Mouse (Mus musculus) brain, embryonic 14.5 days (tissue): ENCODE results near the gene Alg9.

Source experiments
- CTCF ChIP-seq: fragments of 200-500 bp; IDR thresholded peaks from 2 replicates; pipeline ENCODE4 v1.5.1; 2012; ENCODE audit warnings: inconsistent platforms, mild to moderate bottlenecking, moderate library complexity, borderline replicate concordance; ENCODE audit not compliant: insufficient read depth, insufficient read length; ENCODE audit errors: extremely low read depth
- POLR2A ChIP-seq: fragments of 200-500 bp; IDR thresholded peaks from 2 replicates; pipeline ENCODE4 v1.6.1; 2012; ENCODE audit warnings: mild to moderate bottlenecking, inconsistent platforms, borderline replicate concordance; ENCODE audit not compliant: poor library complexity, insufficient read depth, insufficient read length, severe bottlenecking; ENCODE audit errors: extremely low read depth

GRCm38 (mm10) chr9:50875470-50875869 is 100.7 kb downstream of the Alg9 start:
- TF ChIP-seq CTCF (no peak), POLR2A (no peak)
